ENCODE assay signal across 9 mouse cellular contexts in the genomic region with DNA sequence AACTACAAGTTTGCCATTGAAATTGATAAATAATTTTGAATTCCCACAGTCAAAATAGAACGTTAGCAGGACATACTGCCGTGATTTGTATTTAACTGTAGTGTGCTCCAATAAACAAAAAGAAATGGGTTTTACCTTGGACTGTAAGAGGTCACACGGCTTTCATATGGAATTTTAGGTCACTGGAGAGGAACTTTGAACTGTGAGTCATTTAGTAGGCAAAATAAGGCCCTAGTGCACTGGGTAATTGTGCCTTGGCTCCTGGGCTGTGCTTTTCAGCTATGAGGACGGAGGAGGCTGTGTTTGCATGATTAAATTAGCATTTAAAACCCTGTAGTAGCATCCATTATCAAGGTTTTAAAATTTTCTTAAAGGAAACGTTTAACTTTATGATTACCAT. TPM values are rescaled to one million over a fixed set of nuclear protein-coding genes. Genes with fewer than 3 reads are reported as not detected.
DNase-seq lines count a peak whose midpoint lies in the region; ATAC-seq and TF ChIP-seq lines count a peak whose summit lies in the region.
"Had no signal": no experiment of that assay in that cellular context is flagged by ENCODE, and none has a peak within 500 bp of the region (broad histone marks: within the 10 kb centered on the region; RNA-seq: fewer than 3 reads in every experiment).

No protein-coding gene starts in this region.

- H3K9ac ChIP-seq in embryonic facial prominence, embryonic 11.5 days (replicated peaks; ENCODE audit: low read length), result no peak overlapping the region
- H3K9ac ChIP-seq in hindbrain, postnatal 0 days (replicated peaks; ENCODE audit: low read length), result peak overlapping the region; percentile 97
- H3K9ac ChIP-seq in midbrain, embryonic 15.5 days, result peak overlapping the region; percentile 100

- H3K4me1 ChIP-seq in embryonic facial prominence, embryonic 11.5 days (ENCODE audit: control insufficient read depth, insufficient read depth, low read length), result no peaks in the 10 kb centered on the region
- H3K4me1 ChIP-seq in hindbrain, postnatal 0 days (ENCODE audit: insufficient read depth, low read length), result no peaks in the 10 kb centered on the region; the same call in 1 of the 2 replicates
- H3K4me1 ChIP-seq in midbrain, embryonic 15.5 days, result peaks cover 26% of the 10 kb centered on the region

- no peak for DNase-seq in layer of hippocampus, adult 2 months (ENCODE audit: low spot score in 2 of 2)
- DNase-seq in layer of hippocampus, adult 11-12 months (ENCODE audit: low spot score), result no peak
- DNase-seq in embryonic facial prominence, embryonic 11.5 days (ENCODE audit: low spot score), result no peak
- no peak for DNase-seq in hindbrain, postnatal 0 days (ENCODE audit: low spot score)
- no peak for DNase-seq in gastrocnemius, postnatal 4 days (ENCODE audit: low spot score in 2 of 2)
- DNase-seq in cerebellum, adult 18-20 months, result no peak
- no peak for DNase-seq in cerebellum, postnatal 4 days (ENCODE audit: low spot score in 2 of 2)
- DNase-seq: spleen, adult 18-20 months had no signal

- H3K9me3 ChIP-seq in embryonic facial prominence, embryonic 11.5 days (replicated peaks; ENCODE audit: control insufficient read depth, low read length), result no peaks in the 10 kb centered on the region
- no peaks in the 10 kb centered on the region for H3K9me3 ChIP-seq in hindbrain, postnatal 0 days (ENCODE audit: low read length)
- H3K9me3 ChIP-seq in midbrain, embryonic 15.5 days, result no peaks in the 10 kb centered on the region

- no peak overlapping the region for H3K4me2 ChIP-seq in embryonic facial prominence, embryonic 11.5 days (ENCODE audit: low read depth, low read length)
- peak overlapping the region; percentile 87 for H3K4me2 ChIP-seq in hindbrain, postnatal 0 days (ENCODE audit: low read depth, low read length)
- peak overlapping the region; percentile 62 for H3K4me2 ChIP-seq in midbrain, embryonic 15.5 days

- no peaks in the 10 kb centered on the region for H3K36me3 ChIP-seq in embryonic facial prominence, embryonic 11.5 days (replicated peaks; ENCODE audit: control insufficient read depth, insufficient read depth, low read depth, low read length)
- H3K36me3 ChIP-seq in hindbrain, postnatal 0 days (ENCODE audit: insufficient read depth, low read length), result no peaks in the 10 kb centered on the region
- H3K36me3 ChIP-seq in midbrain, embryonic 15.5 days (replicated peaks), result no peaks in the 10 kb centered on the region

- H3K27ac ChIP-seq in layer of hippocampus, adult 2 months, result peak overlapping the region; percentile 97
- H3K27ac ChIP-seq in embryonic facial prominence, embryonic 11.5 days (replicated peaks; ENCODE audit: low read depth, low read length), result no peak overlapping the region
- H3K27ac ChIP-seq in hindbrain, postnatal 0 days, result 0 out of 2 replicates have a peak overlapping the region, but pooled peaks have one; percentile 99
- peak overlapping the region; percentile 52; the same call in 1 of the 2 replicates for H3K27ac ChIP-seq in midbrain, embryonic 15.5 days

- no peak for TF ChIP-seq CTCF in layer of hippocampus, adult 2 months (conservative IDR thresholded peaks at IDR 0.05)
- TF ChIP-seq CTCF in hindbrain, postnatal 0 days (IDR thresholded peaks at IDR 0.05; ENCODE audit: low read depth), result no peak

- H3K4me3 ChIP-seq in layer of hippocampus, adult 2 months, result peak overlapping the region; percentile 94
- H3K4me3 ChIP-seq in embryonic facial prominence, embryonic 11.5 days (ENCODE audit: low read depth, low read length), result peak overlapping the region; percentile 15
- H3K4me3 ChIP-seq in hindbrain, postnatal 0 days (ENCODE audit: low read length), result peak overlapping the region; percentile 99
- H3K4me3 ChIP-seq in midbrain, embryonic 15.5 days, result peak overlapping the region; percentile 72

- H3K27me3 ChIP-seq in embryonic facial prominence, embryonic 11.5 days (ENCODE audit: control insufficient read depth, insufficient read depth, low read length), result peaks cover 2% of the 10 kb centered on the region; the same call in 1 of the 2 replicates
- no peaks in the 10 kb centered on the region for H3K27me3 ChIP-seq in hindbrain, postnatal 0 days (ENCODE audit: insufficient read depth, low read length)
- no peaks in the 10 kb centered on the region for H3K27me3 ChIP-seq in midbrain, embryonic 15.5 days (replicated peaks)

- no peak for ATAC-seq in embryonic facial prominence, embryonic 11.5 days (replicated peaks; ENCODE audit: insufficient number of reproducible peaks, low FRiP score, low TSS enrichment, low read depth)
- ATAC-seq in hindbrain, postnatal 0 days, result no peak
- no peak for ATAC-seq in midbrain, embryonic 15.5 days (replicated peaks)

- WGBS in embryonic facial prominence, embryonic 11.5 days, result 32% methylated on average over 5 of the region's 5 CpGs
- WGBS in hindbrain, postnatal 0 days, result 13% methylated on average over 5 of the region's 5 CpGs
- 20% methylated on average over 5 of the region's 5 CpGs for WGBS in midbrain, embryonic 15.5 days

RNA-seq across cellular contexts. Expression of a gene that starts 3.0 kb away (rescaled TPM):
- 10 to 100 TPM; 43.3 to 50.6 TPM for total RNA-seq in layer of hippocampus, adult 2 months (2021)
- polyA plus RNA-seq in embryonic facial prominence, embryonic 11.5 days (2014; fragmentation: Nextera tagmentation; extraction: Ambion mirVana), result 2.2 and 2.4 TPM in 2 replicates
- total RNA-seq in hindbrain, postnatal 0 days (2014; rRNA removed), result 26.2 and 26.8 TPM in 2 replicates
- polyA plus RNA-seq in hindbrain, postnatal 0 days (2015; fragmentation: Nextera tagmentation; extraction: Ambion mirVana), result 13.6 and 14.9 TPM in 2 replicates
- polyA plus RNA-seq in midbrain, embryonic 15.5 days (2015; fragmentation: Nextera tagmentation; extraction: Ambion mirVana), result 14.2 and 15.3 TPM in 2 replicates
- total RNA-seq in gastrocnemius, postnatal 4 days (2021), result 1 to 10 TPM; 8.9 to 9.9 TPM

Comparison
In these comparisons a context has a peak if more than half of its experiments do, and no peak if none do; other contexts are left out.
1. H3K4me3 ChIP-seq: peak in every context shown above with its lines; median percentile 99 in hindbrain, postnatal 0 days; 94 in layer of hippocampus, adult 2 months; 72 in midbrain, embryonic 15.5 days; 15 in embryonic facial prominence, embryonic 11.5 days.